Mouse (Mus musculus): ENCODE measurements around the gene Fgd3.

The Fgd3 gene

DNA sequence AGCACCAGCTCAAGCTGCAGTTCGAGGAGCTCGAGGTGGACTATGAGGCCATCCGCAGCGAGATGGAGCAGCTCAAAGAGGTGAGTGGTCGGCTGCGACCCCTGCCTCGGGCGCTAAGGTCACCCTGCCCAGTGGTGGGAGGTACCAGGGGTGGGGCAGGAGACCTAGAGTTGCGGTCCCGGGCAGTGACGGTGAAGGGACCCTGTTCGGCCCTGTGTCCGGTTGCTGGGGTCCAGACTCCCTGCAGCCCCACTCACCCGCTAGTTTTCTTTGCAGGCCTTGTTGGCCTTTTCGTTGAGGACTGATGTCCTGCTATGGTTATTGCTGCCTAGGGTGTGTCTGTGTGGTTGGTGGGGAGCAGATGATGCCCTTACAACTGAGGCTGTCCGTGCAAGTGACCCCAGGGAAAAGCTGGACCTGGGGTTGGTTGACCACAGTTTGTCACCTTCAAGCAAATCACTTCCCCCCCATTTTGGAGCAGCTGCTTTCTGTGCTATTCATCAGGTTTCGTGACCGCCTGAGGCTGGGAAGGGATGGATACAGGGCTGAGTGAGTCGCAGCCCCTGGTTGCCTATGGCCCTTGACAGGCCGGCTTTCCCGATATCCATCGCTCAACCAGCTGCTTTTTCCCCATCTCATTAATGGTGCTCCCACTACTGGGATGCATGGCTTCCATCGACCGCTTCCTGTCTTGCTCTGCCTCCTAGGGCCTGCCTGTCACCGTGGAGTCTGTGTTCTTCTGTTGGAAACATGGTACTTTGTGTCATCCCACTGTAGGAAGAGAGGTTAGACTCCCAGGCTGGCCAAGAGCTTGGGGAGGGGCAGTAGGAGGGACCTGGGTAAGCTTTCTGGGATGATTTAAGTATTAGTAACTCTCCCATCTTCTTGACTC lies 22.0 kb upstream of the Fgd3 start:
- no peak; the same call in none of the 2 replicates for ATAC-seq (ENCODE audit: insufficient number of reproducible peaks, low FRiP score, low TSS enrichment)

DNA sequence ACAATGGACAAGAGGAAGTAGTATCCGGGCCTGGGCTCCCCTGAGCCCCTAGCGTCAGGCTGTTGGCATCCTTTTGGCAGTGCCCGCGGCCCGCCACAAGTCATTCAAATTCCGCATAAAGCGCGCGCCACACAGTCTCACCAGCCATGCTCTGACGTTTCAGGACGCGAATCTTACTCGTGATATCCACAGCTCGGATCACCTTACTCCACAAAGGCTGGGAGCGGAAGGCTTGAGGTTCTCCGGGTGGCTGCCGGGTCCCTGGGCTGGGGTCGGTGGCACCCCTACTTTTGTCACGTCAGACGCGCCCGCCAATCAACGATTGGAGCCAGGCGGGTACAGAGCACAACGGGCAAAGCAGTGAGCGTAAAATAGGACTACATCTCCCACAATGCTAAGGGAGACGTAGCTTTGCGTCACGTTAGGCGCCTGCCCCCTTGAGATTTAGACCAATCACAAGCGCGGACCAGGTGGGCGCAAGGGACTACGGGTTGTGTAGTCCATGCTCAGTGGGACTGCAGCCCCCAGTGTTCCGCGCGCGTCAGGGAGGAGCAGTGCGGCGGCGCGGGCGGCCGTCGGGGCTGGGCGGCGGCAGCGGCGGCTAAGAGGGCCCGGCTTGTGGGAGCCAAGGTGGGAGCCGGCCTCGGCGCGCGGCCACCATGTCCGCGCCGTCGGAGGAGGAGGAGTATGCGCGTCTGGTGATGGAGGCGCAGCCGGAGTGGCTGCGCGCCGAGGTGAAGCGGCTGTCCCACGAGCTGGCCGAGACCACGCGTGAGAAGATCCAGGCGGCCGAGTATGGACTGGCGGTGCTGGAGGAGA lies 21.1 kb upstream of the Fgd3 start, which contains the start of gene Bicd2:
Gene Bicd2 (plus strand): TSS at position 574 of the 819 bp plus-strand sequence.
- ATAC-seq (ENCODE audit: insufficient number of reproducible peaks, low FRiP score, low TSS enrichment) = peak; percentile 97

DNA sequence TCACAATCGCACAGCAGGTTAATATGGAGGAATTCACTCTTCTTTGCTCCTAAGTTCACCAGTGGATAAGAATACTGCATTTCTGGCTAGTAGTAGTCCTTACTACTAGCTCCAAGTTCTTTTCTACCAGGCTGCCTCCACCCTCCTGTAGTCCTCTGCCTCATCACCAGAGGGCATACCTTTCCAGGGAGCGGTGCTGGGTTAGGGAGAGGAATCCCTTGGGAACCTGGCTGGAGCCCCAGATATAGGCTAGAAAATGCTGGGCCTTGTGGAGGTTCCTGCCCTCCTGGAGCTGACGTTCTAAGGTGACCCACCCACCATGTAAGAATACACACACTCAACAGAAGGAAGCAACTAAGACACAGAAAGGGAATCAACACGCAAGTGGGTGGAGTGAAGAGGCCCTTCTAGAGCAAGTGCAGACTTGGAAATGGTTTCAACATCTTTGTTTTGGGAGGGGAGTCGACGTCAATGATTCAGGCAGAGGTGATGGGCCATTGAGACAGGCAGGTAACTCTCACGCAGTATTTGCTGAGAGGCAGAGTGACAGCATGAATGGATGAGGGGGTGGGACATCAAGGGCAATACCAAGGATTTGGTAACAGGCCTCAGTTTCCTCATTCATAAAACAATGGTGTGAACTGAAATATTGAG lies 18.9 kb upstream of the Fgd3 start:
- ATAC-seq (ENCODE audit: insufficient number of reproducible peaks, low FRiP score, low TSS enrichment) = no peak

DNA sequence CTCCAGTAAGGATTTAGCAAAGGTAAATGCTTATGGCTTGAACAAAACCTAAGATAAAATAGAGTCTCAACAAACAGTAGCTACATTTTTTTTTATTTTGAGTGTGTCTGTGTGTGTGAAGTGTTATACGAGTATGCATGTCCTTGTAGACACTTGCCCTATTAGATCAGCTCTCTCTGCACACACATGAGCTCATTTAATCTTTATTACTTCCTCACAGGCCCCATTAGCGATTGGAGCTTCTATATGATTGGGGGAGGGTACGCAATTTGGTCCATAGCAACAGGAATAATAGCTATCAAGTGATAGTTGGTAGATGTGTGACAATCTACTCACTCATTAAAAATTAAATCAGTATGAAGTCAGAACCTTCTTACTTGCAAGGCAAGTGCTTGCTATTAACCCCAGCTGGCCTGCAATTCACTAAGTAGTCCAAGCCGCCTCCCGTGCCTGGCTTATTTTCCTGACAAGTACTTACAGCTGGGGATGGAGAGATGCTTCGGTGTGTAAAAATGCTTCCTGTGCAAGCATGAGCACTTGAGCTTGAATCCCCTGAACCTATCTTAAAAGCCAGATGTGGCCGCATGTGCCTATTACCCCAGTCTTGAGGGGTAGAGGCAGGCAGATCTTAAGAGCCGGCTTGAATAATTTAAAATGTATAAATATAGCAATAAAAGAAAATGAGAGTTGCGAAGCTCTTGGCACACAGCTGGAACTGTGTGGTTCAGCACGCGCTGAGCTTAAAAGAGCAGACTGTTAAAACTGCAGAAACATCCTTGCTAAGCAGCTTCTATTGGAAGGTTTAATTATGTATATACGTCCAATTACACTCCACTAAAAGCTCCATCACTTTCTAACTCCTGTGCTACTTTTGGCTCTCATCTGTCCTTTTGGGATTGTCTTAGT lies 15.2 kb upstream of the Fgd3 start:
- ATAC-seq (ENCODE audit: insufficient number of reproducible peaks, low FRiP score, low TSS enrichment) = no peak

DNA sequence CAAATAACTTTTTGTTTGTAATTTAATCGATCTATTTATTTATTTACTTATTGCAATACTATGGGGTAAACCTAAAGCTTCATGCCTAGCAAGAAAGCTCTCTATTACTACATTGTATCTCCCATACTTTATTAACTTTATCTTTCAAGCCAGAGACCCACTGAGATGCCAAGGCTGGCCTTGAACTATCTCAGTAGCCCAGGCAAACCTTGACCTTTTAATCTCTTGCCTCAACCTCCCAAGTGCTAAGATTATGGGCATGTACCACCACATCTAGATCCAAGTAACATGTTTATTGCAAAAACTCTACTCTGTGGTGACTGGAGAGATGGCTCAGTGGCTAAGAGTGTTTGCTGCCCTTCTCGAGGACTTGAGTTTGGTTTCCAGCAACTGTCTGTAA lies 13.1 kb upstream of the Fgd3 start:
- no peak for ATAC-seq (ENCODE audit: insufficient number of reproducible peaks, low FRiP score, low TSS enrichment)

DNA sequence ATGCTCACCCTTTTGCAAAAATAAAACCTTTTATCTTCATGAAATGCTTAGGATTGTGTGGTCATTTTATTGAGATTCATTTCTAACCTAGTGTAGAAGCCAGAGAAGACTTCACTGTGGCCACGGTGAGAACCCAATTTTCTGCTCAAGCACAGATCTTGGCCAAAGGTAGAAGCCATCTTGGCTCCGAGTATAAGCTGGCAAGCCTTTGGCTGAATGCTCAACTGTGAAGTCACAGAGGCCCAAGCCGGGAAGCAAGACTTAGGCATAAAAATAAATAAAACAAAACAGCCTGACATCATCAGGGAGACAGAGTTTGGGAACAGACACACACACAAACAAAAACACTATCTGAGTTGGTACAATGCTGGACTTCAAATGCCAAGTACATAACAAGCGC lies 8.0 kb upstream of the Fgd3 start:
- no peak for ATAC-seq (ENCODE audit: insufficient number of reproducible peaks, low FRiP score, low TSS enrichment)

DNA sequence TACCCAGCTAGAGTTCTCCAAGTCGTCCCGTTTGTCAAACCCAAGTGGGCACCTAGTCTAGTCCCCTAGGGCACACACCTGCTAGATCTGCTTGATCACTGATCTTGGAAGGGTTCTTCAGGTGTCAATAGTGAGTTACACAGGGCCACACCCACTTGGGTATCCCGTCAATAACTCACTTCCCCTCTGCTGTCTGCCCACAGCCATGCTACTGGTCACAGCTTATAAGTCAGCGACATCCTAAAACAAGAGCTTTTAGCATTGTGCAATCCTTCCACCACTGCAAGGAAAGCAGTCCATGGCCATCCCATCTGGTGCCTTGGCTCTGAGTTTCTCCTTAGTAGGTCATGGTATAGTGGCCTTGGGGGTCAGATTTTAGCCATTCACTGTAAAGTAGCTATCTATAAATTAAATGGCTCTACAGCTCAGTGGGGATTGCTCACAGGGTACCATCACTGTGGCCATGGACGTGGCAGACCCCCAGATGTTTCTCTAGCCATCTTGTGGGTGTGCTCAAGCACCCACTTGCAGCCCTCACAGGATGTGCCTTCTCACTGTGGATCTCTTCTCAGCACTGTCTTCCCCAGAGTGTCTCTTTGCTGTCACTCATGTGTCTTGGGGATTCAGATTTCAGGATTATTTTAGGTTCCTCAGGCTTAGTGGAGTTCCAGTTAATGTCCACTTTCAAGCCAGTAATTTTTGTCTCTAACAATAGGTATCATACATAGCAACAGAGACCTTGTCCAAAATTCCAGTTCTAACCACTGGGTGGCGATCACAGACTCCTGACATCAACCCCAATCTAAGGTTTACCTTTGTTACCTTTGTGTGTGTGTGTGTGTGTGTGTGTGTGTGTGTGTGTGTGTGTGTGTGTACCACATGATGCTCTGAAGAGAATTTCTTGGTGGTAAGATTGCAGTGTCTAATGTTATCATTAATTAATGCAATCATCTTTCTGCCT lies 6.4 kb upstream of the Fgd3 start:
- ATAC-seq (ENCODE audit: insufficient number of reproducible peaks, low FRiP score, low TSS enrichment) = peak; percentile 66; the same call in 1 of the 2 replicates

DNA sequence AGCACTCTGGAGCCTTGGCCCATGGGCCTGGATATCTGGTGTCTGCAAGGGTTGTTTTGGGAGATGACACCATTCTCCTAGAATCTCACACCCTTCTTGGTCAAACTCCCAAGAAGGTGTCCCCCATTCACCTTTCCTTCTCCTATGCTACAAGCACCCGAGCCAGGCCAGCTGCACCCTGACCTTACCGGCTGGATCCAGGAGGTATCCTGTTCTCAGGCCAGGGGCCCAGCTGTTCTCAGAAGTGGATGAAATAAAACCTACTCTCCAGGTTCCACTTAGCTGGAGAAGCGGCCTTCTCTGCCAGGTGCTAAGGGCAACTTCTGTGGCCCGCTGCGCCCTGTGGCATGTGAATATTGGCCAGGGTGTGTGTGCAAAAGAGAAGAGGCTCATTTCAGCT lies 4.8 kb upstream of the Fgd3 start:
- ATAC-seq (ENCODE audit: insufficient number of reproducible peaks, low FRiP score, low TSS enrichment) = no peak

DNA sequence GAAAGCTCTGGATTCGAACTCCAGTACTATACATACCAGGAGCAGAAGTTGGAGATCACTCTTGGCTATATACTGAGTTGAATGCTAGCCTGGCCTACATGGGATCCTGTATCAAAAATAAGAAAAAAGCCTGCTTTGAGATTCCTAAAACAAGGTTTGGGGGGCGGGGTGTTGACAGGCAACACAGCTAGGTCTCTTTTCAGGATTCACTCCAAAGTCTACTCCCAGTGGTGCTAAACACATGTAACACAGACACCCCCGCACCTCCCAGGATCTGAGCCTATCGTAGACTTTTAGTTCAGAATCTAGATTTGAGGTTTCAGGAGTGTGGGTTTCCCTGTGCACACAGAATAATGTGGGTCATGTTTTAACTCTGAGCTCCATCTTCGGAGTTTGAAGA lies 2.6 kb upstream of the Fgd3 start:
- no peak for ATAC-seq (ENCODE audit: insufficient number of reproducible peaks, low FRiP score, low TSS enrichment)

DNA sequence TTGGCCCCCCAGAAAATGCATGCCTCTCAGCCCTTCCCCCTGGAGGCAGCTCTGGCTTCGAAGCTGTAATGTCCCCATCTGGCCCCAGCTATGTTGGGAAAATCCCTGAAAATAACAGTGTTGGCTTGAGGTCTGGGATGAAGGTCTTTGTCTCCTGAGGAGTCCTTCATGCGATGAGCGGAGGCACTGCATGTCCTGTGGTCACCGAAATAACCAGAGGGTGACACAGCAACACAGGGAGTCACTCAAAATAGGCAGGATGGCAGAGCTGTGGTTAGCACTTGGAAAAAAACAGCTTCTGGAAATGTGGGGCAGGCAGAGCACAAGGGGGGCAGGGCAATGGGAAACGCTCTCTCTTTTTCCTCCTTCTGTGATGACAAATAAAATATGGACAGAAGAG lies 2.1 kb upstream of the Fgd3 start:
- ATAC-seq (ENCODE audit: insufficient number of reproducible peaks, low FRiP score, low TSS enrichment) = no peak

DNA sequence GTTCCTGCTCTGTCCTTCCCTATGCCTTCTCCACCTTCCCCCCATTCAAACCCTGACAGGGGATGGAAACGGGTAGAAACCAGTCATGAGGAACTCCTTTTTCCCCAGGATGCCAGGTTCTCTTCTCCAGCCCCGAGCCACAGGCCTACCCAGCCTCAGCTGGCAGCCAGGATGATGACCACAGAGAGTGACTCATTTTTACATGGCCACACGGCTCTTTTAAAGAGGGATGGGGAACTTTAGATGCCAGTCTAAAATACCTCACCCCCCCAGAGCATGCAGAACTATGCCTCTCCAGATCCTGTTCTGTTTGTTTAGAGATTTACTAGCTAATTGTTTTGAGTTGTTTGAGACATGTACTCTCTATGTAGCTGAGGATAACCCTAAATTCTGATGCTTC lies 1.3 kb upstream of the Fgd3 start:
- ATAC-seq (ENCODE audit: insufficient number of reproducible peaks, low FRiP score, low TSS enrichment) = no peak

DNA sequence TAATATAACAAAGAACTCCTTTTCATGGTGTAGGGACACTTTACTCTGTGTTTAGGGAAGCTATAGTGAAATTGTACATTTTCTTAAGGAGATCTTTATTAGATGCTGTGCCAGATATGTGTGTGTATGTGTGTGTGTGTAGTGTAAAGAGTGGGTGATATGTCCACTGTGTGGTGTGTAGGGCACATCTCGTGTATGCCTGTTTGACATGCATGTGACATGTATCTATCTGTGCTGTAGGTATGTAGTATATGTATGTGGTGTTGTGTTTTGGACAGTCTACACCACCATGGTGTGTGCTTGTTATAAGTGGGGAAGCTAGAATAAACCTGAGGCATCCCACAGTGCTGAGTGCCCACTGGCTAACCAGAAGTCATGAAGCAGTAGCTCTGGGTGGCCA lies 403 bp upstream of the Fgd3 start:
- no peak for ATAC-seq (ENCODE audit: insufficient number of reproducible peaks, low FRiP score, low TSS enrichment)

DNA sequence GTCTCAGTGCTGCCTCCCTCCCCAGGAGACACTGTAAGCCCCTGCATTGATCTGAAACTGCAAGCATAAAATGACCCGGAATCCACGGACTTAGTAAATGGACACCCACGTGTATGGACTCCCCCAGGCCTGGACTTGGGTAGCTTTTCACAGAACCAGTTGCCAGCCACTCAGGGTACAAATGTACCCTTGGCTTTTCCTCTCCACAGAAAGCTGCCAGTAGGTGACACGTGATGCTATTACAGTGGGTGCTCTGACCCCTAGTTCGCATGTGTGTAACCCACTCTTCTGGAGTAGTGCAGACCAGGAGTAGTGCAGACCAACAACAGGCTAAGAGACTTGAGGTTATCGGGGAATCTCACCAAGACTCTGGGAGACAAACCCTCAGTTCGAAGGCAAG lies 2.2 kb downstream of the Fgd3 start:
- no peak for ATAC-seq (ENCODE audit: insufficient number of reproducible peaks, low FRiP score, low TSS enrichment)

DNA sequence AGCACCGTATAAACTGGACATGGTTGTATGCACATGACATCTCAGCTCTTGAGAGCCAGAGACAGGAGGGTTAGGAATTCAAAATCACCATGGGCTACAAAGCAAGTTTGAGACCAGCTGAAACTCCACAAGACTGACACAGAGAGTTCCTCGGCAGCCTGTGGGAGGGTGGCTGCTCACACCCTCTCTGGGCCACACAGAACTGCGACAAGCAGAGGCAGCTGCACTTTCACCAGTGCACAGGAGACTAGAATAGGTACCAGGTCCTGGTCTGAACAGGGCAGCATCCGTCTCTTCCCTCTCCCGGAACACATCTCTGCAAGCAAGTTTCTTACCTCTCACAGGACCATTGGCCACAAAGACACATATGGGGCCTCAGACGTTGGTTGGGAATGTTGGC lies 2.6 kb downstream of the Fgd3 start:
- no peak for ATAC-seq (ENCODE audit: insufficient number of reproducible peaks, low FRiP score, low TSS enrichment)

DNA sequence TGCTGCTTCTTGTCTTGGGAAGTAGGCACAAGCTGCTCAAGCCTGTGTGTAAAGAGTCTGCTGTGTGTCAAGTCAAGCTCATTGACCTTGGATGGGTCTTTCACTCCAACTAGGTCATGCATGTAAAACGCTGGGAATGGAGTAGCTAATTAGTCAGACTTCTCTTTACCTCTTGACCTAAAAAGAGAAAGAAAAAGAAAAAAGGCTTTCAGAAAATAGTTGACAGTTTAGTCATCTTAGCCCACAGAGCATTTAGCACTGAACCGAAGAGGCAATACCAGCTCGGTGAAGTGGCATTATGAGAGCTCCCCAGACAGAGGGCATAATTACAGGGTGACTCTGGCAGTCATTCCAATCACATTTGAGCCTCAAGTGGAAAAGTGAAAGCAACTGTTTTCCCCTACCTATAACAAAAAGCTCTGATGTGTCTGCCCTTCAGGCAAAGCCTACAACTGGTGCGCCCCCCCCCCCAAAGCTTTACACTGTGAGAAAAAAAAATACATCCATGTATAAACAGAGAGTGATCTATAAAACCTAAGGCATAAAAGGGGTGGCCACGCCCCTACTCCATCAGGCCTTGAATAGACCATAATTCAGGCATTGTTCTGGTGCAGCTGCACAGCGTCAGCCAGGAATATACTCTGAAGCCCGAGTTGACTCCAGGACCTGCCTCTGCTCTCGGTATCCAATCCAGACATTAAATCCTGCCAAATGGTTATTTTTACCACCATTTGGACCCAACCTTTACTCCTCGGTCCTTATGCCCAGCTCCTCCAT lies 3.5 kb downstream of the Fgd3 start:
- ATAC-seq (ENCODE audit: insufficient number of reproducible peaks, low FRiP score, low TSS enrichment) = no peak

DNA sequence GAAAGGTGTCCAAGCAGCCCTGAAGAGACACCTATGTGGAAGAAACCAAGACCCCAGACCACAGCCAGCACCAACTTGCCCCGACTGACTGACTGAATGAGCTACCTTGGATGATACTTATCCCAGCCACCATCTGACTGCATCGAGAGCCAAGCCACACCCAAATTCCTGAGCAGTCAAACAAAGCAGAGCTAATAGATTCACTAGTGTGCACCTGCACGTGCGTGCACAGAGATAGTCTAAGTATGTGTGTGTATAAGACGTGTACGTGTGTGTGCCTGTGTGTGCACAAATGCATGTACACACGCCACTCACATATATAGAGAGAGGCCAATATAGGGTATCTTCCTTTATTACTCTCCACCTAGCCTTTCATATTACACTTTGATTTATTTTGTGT lies 8.5 kb downstream of the Fgd3 start:
- ATAC-seq (ENCODE audit: insufficient number of reproducible peaks, low FRiP score, low TSS enrichment) = no peak

DNA sequence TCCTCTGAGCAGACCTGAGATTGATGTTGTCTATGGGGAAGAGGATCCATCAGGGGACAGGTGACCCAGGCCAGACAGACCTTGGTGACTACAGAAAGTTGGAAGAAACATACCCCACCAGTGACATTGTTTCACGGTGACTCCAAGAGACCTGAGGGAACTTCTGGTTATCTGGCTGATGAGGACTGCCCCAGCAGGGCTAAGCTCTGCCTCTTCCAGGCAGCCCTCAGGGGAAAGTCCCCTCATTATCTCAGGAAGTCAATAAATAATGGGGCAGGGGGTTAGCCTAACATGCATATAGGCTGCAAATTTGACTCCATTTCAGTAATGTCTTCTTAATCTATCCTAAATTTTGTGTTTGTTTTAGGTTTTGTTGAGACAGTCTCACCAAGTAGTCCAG lies 10.6 kb downstream of the Fgd3 start:
- ATAC-seq (ENCODE audit: insufficient number of reproducible peaks, low FRiP score, low TSS enrichment) = no peak

DNA sequence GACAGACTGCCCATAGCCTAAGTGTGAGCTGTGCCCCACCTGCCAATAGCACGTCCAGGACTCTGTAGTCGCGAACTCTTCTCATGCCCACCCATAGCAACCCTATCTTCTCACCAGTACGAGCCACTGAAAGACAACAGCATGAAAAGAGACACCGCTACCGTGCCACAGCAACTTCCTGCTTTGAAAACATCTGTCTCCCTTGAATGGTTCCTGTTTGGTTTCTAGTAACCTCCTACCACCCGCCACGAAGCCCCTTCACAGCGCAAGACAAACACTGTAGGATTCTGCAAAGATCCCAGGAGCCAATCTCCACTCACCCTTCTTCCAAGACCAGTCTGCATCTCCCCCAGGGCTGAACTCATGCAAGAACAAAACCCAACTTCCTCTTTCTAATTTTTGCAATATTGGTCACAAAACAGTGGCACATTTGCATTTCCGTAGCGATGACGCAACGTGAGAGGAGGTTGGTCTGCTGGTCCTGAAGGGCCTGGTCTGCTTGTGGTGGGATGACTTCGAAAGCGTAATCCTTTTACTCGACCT lies 11.2 kb downstream of the Fgd3 start:
- ATAC-seq (ENCODE audit: insufficient number of reproducible peaks, low FRiP score, low TSS enrichment) = no peak
